Mouse (Mus musculus): ENCODE measurements at regions not wholly inside any gene's neighbourhood (a gene's known extent, or its start where the extent isn't known, plus 50 kb on each side); places are given as distances from the start of the nearest gene placed in this dataset.
A peak's percentile ranks its signal among the peaks of the same experiment; 100 is the strongest.
"Not testable (repeated sequence)": the region's sequence is repeated elsewhere in the genome, so short reads cannot be mapped to it uniquely, and the experiment has no call there.

GRCm38 (mm10) chr9:14048224-14048623 is 220.7 kb downstream of the Fam76b start:
- intact Hi-C loops (cut with DNase I) = no loop called here

GRCm38 (mm10) chr9:14053704-14054103 is 221.2 kb upstream of the Sesn3 start:
- intact Hi-C loops (cut with DNase I) = no loop called here

More at GRCm38 (mm10) chr9:14048224-14048623, 220.7 kb downstream of the Fam76b start:
- no peak for DNase-seq (ENCODE audit: low spot score)

GRCm38 (mm10) chr9:14056410-14057172 is 218.3 kb upstream of the Sesn3 start:
- DNase-seq (ENCODE audit: low spot score) = no peak
- intact Hi-C loops (cut with DNase I) = no loop called here

More at GRCm38 (mm10) chr9:14053704-14054103, 221.2 kb upstream of the Sesn3 start:
- DNase-seq (ENCODE audit: low spot score) = no peak

GRCm38 (mm10) chr9:14058592-14059227 is 216.2 kb upstream of the Sesn3 start:
- DNase-seq (ENCODE audit: low spot score) = no peak
- intact Hi-C loops (cut with DNase I) = no loop called here

GRCm38 (mm10) chr9:14059228-14059779 is 215.6 kb upstream of the Sesn3 start:
- intact Hi-C loops (cut with DNase I) = no loop called here

GRCm38 (mm10) chr9:14060257-14060656 is 214.6 kb upstream of the Sesn3 start:
- intact Hi-C loops (cut with DNase I) = no loop called here
- no peak for DNase-seq (ENCODE audit: low spot score)

More at GRCm38 (mm10) chr9:14059228-14059779, 215.6 kb upstream of the Sesn3 start:
- DNase-seq (ENCODE audit: low spot score) = no peak

GRCm38 (mm10) chr9:14061389-14061788 is 213.5 kb upstream of the Sesn3 start:
- DNase-seq (ENCODE audit: low spot score) = no peak
- intact Hi-C loops (cut with DNase I) = no loop called here

GRCm38 (mm10) chr9:14061840-14062239 is 213.0 kb upstream of the Sesn3 start:
- no peak for DNase-seq (ENCODE audit: low spot score)
- intact Hi-C loops (cut with DNase I) = no loop called here

- intact Hi-C loops (cut with DNase I) = no loop called here
- no peak for DNase-seq (ENCODE audit: low spot score)
These were observed 212.2 kb upstream of the Sesn3 start for GRCm38 (mm10) chr9:14062706-14063105.

GRCm38 (mm10) chr9:14066741-14067140 is 208.1 kb upstream of the Sesn3 start:
- intact Hi-C loops (cut with DNase I); DNase-seq (ENCODE audit: low spot score): not testable (repeated sequence)

GRCm38 (mm10) chr9:14069076-14069475 is 205.8 kb upstream of the Sesn3 start:
- no peak for DNase-seq (ENCODE audit: low spot score)
- intact Hi-C loops (cut with DNase I) = no loop called here

GRCm38 (mm10) chr9:14069770-14070169 is 205.1 kb upstream of the Sesn3 start:
- DNase-seq (ENCODE audit: low spot score) = no peak
- intact Hi-C loops (cut with DNase I) = no loop called here

GRCm38 (mm10) chr9:14071728-14072127 is 203.1 kb upstream of the Sesn3 start:
- no peak for DNase-seq (ENCODE audit: low spot score)
- intact Hi-C loops (cut with DNase I) = no loop called here

GRCm38 (mm10) chr9:14072950-14073349 is 201.9 kb upstream of the Sesn3 start:
- intact Hi-C loops (cut with DNase I) = no loop called here
- DNase-seq (ENCODE audit: low spot score) = no peak

GRCm38 (mm10) chr9:14074273-14074672 is 200.6 kb upstream of the Sesn3 start:
- DNase-seq (ENCODE audit: low spot score) = no peak
- intact Hi-C loops (cut with DNase I) = no loop called here

GRCm38 (mm10) chr9:14074866-14075265 is 200.0 kb upstream of the Sesn3 start:
- DNase-seq (ENCODE audit: low spot score); intact Hi-C loops (cut with DNase I): not testable (repeated sequence)

- intact Hi-C loops (cut with DNase I) = no loop called here
- DNase-seq (ENCODE audit: low spot score) = peak; percentile 36
These were observed 199.4 kb upstream of the Sesn3 start for GRCm38 (mm10) chr9:14075452-14075851.

GRCm38 (mm10) chr9:14075868-14076267 is 199.0 kb upstream of the Sesn3 start:
- intact Hi-C loops (cut with DNase I) = no loop called here
- DNase-seq (ENCODE audit: low spot score) = no peak

- DNase-seq (ENCODE audit: low spot score) = no peak
These were observed 198.1 kb upstream of the Sesn3 start for GRCm38 (mm10) chr9:14076728-14077127.

GRCm38 (mm10) chr9:14081138-14081537 is 193.7 kb upstream of the Sesn3 start:
- DNase-seq (ENCODE audit: low spot score) = no peak
- intact Hi-C loops (cut with DNase I) = loop anchor here (10.0 kb wide), 1 partner anchor 186 kb away; no protein-coding TSS in a partner anchor

More at GRCm38 (mm10) chr9:14076728-14077127, 198.1 kb upstream of the Sesn3 start:
- intact Hi-C loops (cut with DNase I) = no loop called here

GRCm38 (mm10) chr9:14086201-14086600 is 188.7 kb upstream of the Sesn3 start:
- intact Hi-C loops (cut with DNase I) = loop anchor here (10.0 kb wide), 1 partner anchor 191 kb away; no protein-coding TSS in a partner anchor
- DNase-seq (ENCODE audit: low spot score) = no peak
